8 mouse cellular contexts compared by ENCODE assay signal in genomic region chr17:28022854-28023655, GRCm38 (mm10). TPM values are rescaled to one million over a fixed set of nuclear protein-coding genes. Genes with fewer than 3 reads are reported as not detected.
DNase-seq lines count a peak whose midpoint lies in the region; ATAC-seq and TF ChIP-seq lines count a peak whose summit lies in the region.

No protein-coding gene starts in this region.

- no peaks in the 10 kb centered on the region for H3K9me3 ChIP-seq in heart, embryonic 16.5 days (replicated peaks; ENCODE audit: control insufficient read depth, low read length)

- H3K36me3 ChIP-seq in heart, embryonic 16.5 days (ENCODE audit: control insufficient read depth, insufficient read depth) = no peaks in the 10 kb centered on the region

- no peak for TF ChIP-seq CTCF in cerebellum, adult 2 months (IDR thresholded peaks at IDR 0.05; ENCODE audit: borderline replicate concordance, insufficient read depth, low read depth, low read length)

- no peak overlapping the region for H3K4me3 ChIP-seq in heart, embryonic 16.5 days (ENCODE audit: low read length)
- no peak overlapping the region for H3K4me3 ChIP-seq in cerebellum, adult 2 months (replicated peaks; ENCODE audit: insufficient read depth, low read depth, low read length)

- ATAC-seq in heart, embryonic 16.5 days (replicated peaks; ENCODE audit: extremely low read depth, insufficient read depth, low FRiP score) = no peak
- no peak for ATAC-seq in megakaryocyte-erythroid progenitor cell, adult 5-6 weeks (replicated peaks; ENCODE audit: low FRiP score, low TSS enrichment, poor library complexity, severe bottlenecking)
- ATAC-seq in erythroblast, adult 5-6 weeks (replicated peaks; ENCODE audit: low FRiP score, poor library complexity, severe bottlenecking) = no peak

- H3K4me1 ChIP-seq in heart, embryonic 16.5 days (ENCODE audit: control insufficient read depth, insufficient read depth, low read length) = peaks cover 59% of the 10 kb centered on the region
- H3K4me1 ChIP-seq in cerebellum, adult 2 months (ENCODE audit: control insufficient read depth, insufficient read depth, low read length) = peaks cover 54% of the 10 kb centered on the region

- intact Hi-C loops in heart, postnatal 14 days (cut with DNase I) = no loop called here

- no peak overlapping the region for H3K4me2 ChIP-seq in heart, embryonic 16.5 days (ENCODE audit: low read depth, low read length)

- H3K27me3 ChIP-seq in heart, embryonic 16.5 days (ENCODE audit: control insufficient read depth, insufficient read depth, low read length) = no peaks in the 10 kb centered on the region
- no peaks in the 10 kb centered on the region for H3K27me3 ChIP-seq in cerebellum, adult 2 months (ENCODE audit: control insufficient read depth, insufficient read depth, low read length)

- DNase-seq in heart, postnatal 14 days = no peak
- peak; percentile 72 to 87 for DNase-seq in cerebellum, adult 2 months
- peak; percentile 99 for DNase-seq in gonadal fat pad, adult 2 months (ENCODE audit: low read depth)
- peak; percentile 79 for DNase-seq in layer of hippocampus, adult 11-12 months (ENCODE audit: low spot score)
- DNase-seq in right cerebral cortex, postnatal 25 days = no peak

- H3K9ac ChIP-seq in heart, embryonic 16.5 days (ENCODE audit: low read length) = no peak overlapping the region

- peak overlapping the region; percentile 45 for H3K27ac ChIP-seq in heart, embryonic 16.5 days (ENCODE audit: low read length)
- no peak overlapping the region for H3K27ac ChIP-seq in cerebellum, adult 2 months (ENCODE audit: insufficient read depth, low read length)

- WGBS in heart, embryonic 16.5 days = 84% methylated on average over 22 of the region's 22 CpGs
- 38% methylated on average over 22 of the region's 22 CpGs for WGBS in cerebellum, adult 2 months

- TF ChIP-seq POLR2A in cerebellum, adult 2 months (IDR thresholded peaks at IDR 0.05; ENCODE audit: borderline replicate concordance, insufficient read depth, low read length) = no peak

RNA-seq across cellular contexts. Expression of gene Tcp11, which starts 57.4 kb away (rescaled TPM):
- 0.71 and 1.9 TPM in 2 replicates for polyA plus RNA-seq in heart, embryonic 16.5 days (2015; fragmentation: Nextera tagmentation; extraction: Ambion mirVana)
- not detected for total RNA-seq in heart, postnatal 14 days (2021)
- polyA plus RNA-seq in cerebellum, adult 2 months (2012; rRNA removed) = 0.43 and 0.70 TPM in 2 replicates
- 26.7 and 38.1 TPM in 2 replicates for polyA plus RNA-seq in gonadal fat pad, adult 2 months (2012; rRNA removed)
- 2.2 TPM in 1 of 2 replicates, not detected in the other for total RNA-seq in megakaryocyte-erythroid progenitor cell, adult 5-6 weeks (2014; fragmentation: Nextera tagmentation)
- total RNA-seq in megakaryocyte-erythroid progenitor cell, adult 5-6 weeks (2017) = 0.09 and 0.50 TPM in 2 replicates
- total RNA-seq in erythroblast, adult 5-6 weeks (2015; ENCODE audit: low replicate concordance) = not detected in 2 replicates
- not detected in 2 replicates for total RNA-seq in erythroblast, adult 5-6 weeks (2017; ENCODE audit: low replicate concordance)

Comparison
In these comparisons a context has a peak if more than half of its experiments do, and no peak if none do; other contexts are left out.
1. DNase-seq: peak in cerebellum, adult 2 months (2 of 2), gonadal fat pad, adult 2 months (single experiment) and layer of hippocampus, adult 11-12 months (single experiment); none in heart, postnatal 14 days (0 of 2) and right cerebral cortex, postnatal 25 days (single experiment).